Mouse (Mus musculus): ENCODE results near the gene Cyp2s1.
A peak's percentile ranks its signal among the peaks of the same experiment; 100 is the strongest.

Gene Cyp2s1

DNA sequence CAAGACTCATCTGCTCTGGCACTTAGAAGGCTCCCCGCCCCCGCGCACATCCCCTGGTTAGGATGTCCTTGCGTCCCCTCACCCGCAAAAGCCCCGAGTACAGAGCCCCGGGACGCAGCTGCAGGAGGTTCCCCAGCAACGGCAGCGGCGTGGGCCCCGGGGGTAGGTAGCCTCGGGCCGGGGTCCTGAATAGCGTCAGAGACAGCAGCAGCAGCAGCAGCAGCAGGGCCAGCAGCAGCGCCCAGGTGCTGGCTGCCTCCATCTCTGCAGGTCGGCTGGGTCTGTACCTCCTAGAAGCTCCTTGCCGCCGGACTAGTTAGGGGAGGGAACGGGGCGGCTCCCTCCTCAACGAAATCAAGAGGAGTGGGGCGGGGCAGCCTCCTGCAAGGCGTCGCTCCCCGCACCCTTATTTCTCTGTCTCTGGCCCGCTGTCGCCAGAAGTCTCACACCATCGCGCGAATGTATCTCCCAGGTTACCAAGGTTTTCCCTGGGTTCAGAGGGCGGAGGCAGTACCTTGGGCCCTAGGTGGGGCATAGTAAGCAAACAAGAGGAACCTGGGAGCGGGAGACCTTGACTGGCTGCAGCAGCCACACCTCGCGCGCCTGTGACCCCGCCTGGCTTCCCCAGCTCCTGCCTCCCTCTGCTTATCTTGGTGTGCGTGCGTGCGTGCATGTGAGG, at the start of gene Cyp2s1:
TSS of gene Cyp2s1 (minus strand) at position 673 of the 679 bp plus-strand sequence.
- DNase-seq (ENCODE audit: low spot score in 2 of 2) = peak in 1 of 2 experiments; percentile 7

DNA sequence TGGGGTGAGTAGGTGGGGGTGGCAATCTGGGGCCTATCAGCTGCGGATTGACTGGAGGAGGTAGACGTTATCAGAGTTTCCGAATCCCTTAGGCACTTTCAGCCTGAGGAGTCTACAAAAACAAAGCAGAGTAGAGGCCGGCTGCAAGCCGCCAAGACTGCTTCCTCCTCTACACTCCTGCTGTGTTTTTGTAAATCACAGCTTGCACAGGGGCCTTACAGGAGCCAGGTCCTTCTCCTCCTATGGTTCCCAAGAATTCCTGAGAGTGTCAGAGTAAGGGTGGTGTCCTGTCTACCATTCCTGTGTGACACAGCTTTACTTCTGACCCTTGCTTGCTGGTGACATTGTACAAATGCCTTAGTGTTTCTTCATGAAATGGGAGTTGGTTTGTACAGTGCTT, 48.1 kb upstream of the Cyp2s1 start:
- no peak for DNase-seq (ENCODE audit: low spot score in 2 of 2)

DNA sequence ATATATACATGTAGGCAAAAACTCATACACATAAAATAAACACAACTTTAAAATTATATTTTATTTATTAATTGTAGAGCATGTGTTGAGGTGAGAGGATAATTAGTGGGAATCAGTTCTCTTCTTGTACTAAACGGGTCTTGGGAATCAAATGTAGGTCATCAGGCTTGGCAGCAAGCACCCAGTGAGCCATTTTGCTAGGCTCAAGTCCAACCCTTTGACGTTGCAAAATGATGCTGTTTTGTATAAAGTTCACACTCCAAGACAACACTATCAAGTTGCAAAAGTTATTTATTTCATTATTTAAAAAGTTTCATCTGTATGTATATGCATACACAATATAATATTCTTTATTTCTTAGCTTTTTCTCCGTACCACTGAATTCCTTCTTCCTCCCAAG, 47.0 kb upstream of the Cyp2s1 start:
- DNase-seq (ENCODE audit: low spot score in 2 of 2) = no peak

DNA sequence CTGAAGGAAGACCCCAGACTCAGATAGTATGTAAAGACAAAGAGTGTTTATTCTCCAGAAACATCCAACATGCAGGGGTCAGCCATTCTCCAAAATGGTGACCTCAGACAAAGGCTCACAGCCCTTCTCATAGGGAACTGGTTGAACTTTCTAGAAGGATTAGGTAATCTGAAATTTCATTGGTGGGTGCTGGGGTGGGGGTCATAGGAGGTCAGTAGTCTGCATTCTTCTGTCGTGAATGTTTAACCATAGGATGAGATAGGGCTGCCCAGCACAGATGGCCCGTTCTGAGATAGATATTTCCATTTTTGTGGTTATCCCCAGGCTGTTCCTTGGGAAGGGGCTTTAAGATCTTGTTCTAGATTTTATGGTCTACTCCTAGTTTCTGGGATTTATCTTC, 45.7 kb upstream of the Cyp2s1 start:
- DNase-seq (ENCODE audit: low spot score in 2 of 2) = no peak

DNA sequence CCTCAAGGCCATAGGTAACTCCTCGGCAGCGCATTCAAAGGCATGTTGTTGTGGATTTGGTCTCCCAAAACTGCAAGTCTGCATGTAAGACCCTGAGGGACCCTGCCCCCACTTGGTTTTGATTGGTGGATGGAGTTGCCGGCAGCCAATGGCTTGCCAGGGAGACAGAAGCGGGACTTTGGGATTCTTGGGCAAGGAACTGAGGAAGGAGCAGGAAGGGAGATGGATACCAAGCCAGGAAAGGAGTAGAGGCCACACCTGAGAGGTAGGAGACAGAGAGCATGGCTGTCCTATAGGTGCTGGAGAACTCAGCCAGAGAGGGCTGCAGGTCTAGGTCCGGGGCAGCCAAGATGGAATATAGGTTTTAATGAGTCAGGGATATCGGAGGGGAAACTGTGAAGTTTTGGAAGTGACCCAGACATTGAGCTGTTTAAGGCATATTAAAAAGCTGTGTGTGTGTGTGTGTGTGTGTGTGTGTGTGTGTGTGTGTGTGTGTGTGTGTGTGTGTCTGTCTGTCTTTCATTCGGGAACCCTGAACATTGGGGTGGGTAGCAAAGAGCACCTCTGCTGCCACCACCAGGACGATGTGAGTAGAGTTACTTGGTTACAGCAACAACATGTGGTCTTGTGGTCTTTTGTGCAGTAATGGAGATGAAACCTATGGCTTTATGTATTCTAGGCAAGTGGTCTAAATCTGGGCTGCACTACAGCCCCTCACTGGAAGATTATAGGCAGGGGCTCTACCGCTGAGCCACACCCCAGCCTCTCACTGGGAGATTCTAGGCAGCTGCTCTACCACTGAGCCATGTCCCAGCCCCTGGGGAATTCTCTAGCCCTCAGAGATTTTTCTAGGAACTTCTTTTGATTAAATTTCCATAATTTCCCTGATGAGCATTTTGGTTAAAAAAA, 43.5 kb upstream of the Cyp2s1 start:
- no peak for DNase-seq (ENCODE audit: low spot score in 2 of 2)

DNA sequence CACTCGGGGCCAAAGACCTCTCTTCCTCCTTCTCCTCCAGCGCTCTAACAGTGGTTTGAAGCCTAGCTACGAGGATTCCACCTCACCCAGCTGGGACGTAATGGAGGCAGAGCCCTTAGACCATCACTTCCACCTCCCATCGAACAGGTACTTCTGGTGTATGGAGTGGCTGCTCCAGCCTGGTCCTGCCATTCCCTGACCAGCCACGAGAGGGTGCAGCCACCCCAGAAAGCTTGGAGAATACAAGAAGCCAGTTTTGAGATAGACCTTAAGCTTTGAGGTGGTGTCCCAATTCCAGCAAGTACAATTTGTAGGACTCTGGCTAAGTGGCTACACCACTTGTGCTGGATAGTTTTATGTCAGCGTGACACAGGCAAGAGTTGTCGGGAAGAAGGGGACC, 38.4 kb upstream of the Cyp2s1 start:
- DNase-seq (ENCODE audit: low spot score in 2 of 2) = peak; percentile 63 to 70

DNA sequence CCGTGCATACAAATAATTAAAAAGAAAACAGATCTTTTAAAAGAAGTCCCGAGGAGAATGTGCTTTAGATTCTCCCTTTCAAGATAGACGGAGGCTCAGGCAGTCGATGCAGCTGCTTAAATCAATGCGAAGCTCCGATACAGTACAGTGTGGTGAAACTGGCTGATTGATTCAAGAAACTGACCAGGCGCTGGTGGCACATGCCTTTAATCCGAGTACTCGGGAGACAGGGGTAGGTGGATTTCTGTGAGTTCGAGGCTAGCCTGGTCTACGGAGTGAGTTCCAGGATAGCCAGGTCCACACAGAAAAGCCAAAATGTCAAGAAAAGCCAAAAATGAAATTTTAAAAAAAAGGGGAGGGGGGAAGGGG, 31.7 kb upstream of the Cyp2s1 start:
- no peak for DNase-seq (ENCODE audit: low spot score in 2 of 2)

DNA sequence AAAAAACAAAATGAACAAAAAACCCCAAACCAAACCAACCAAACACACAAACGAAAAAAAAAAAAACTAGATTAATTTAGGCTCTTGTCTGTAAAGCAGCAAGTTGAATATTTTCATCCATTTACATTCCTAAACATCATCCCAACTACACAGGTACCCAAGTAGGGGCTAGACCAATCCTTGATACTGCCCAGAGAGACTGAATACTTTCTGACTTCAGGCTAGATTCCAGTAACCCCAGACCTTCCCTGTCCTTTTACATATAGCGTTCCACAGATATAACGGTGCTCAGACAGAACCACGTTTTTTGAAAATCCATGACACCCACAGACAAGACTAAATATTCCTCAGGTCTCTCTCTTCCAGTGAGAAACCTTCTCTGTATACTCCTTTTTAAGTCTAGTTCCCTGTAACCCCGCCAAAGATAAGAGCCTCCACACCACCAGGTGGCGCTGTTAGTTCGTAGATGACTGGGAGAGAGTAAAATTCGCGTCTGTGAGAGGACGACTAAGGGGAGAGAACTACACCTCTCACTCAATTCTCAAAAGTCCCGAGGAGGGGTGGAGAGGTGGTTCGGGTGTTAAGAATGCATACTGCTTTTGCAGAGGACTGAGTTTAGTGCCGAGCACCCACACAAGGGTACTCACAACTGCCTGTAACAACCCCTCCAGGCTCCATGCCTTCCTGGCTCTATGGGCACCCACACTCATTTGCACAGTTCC, 31.2 kb upstream of the Cyp2s1 start:
- peak; percentile 85 to 90 for DNase-seq (ENCODE audit: low spot score in 2 of 2)

DNA sequence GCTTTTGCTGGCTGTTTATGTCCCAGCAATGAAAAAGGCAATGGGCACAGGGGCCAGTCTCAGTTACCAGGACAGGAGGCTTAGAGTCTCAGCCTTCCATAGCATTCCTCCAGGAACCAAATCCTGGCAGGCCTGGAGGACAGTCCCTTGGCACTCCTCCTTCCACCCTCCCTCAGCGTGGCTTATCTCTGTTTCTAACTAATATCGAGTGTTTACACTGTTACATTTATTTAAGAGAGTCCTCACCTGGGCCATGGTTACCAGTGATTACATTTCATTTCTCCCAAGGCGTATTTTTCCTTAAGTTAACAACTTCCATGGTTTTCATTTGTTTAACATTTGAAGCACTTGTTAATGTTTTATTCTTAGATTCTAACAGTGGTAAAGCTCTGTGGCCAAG, 28.2 kb upstream of the Cyp2s1 start:
- DNase-seq (ENCODE audit: low spot score in 2 of 2) = no peak

DNA sequence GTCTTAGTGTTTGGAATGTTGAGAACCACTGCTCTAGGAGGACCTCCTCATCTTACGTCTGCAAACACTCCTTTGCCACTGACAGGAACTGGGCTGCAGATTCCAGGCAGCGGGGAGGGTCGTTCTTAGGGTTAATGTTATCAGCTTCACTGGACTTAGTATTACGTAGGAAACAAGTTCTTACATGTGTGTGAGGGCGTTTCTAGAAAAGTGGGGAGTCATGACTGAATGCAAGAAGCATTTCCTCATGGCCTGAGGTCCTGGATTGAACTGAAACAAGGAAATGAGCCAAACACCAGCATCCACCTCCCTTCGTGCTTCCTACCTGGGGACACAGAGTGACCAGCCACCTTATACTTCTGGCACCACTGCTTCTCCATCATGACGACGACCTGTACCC, 27.7 kb upstream of the Cyp2s1 start:
- DNase-seq (ENCODE audit: low spot score in 2 of 2) = no peak

DNA sequence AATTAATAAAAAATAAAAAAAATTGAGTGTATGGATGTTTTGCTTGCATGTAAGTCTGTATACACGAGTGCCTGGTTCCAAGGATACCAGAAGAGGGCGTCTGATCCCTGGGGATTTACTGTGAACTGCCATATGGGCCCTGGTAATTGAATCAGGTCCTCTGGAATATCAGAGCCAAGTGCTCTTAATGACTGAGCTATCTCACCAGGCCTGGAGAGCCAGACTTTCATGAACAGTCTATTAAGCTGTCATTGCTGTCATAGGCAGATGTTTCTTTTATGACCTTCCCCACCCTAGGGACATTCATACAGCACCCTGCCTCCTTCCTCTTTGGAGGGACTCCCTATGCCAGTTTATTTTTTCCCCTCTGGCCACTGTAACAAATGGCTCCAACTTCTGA, 26.8 kb upstream of the Cyp2s1 start:
- DNase-seq (ENCODE audit: low spot score in 2 of 2) = no peak

DNA sequence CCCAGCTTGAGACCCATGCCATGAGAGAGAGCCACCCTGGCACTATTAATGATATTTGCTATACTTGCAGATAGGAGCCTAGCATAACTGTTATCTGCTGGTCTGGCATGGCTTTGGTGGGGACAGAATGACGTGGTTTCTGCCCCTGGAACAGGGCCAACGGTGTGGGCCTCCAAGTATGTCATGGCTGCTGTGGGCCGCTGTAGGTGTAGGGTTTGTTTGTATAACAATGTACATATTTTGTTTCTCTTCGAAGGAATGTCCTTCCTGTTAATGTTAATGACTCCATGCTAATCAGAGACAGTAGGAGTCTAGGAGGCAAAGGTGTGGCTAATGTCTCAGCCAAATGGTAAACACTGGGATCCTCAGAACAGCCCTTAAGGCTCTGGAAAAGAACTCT, 24.2 kb upstream of the Cyp2s1 start:
- no peak for DNase-seq (ENCODE audit: low spot score in 2 of 2)

DNA sequence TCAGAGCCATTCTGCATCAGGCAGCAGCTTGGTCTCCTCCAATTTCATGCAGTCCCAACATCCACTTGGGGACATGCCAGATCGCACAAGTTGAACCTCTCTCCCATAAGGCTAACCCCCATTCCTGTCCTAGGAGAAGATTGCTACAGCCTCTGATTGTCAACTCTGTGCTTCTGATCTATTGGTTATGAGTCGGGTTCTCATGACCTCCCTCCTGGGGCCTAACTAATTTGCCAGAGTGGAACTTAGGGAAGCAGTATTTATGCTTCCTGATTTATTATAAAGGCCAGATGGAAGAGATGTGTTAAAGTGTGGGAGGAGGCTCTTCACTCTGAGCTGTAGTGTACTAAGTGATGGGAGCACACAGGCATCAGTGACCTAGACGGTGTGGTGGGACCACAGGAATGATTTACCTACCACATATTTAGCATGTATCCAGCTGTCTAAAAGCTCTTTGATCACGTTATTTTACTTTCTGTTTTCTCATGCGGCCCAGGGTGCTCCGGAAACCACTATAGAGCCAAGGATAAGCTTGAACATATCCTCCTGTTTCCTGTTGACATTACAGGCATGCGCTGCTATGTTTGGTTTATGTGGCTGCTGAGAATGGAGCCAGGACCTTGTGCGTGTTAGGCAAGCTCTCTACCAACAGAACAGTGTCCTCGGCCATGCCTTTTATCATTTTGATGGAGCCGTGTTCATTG, 18.6 kb upstream of the Cyp2s1 start:
- no peak for DNase-seq (ENCODE audit: low spot score in 2 of 2)

DNA sequence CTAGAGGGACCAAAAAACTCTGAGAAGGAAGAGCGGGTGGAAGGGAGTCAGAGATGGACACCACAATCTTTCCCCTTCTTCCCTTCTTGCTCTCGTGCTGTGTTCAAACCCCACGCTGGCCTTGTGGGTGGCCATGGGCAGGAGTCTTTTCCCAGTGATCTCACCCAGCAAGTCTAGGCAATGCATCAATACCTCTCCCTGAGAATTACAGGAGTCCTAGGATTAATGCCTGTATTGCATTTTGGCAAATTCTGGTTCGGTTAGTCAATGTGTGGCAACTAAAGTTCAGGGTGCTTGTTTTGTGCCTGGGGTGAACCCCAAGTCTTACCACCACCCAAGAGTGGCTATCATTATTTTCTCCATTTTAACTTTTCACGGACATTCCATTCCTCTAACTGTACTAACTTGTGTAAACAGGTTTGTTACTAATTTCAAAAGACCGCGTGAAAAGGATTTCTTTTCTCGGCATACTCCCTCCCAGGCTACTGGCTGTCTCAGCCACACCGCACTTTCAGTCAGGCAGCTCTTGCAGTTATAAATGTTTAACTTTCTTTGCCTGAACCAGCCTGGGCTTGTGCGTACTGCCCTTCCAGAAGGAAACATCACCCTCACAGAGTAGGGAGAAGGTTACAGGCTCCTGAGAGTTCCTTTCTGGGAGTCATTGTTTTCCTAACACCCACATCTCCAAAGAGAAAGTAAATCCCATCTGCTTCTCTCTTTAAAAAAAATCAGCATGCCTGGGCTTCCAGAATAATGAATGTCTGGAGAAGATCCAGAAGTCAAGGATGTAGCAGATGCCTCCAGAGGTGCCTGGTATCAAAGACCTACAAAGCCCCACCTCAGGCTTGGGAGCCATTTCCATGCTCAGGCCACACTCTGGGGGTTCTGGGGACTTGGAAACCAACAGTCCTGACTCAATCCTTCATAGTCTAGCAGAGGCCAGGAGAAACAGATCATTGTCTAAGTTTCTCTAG, 15.1 kb upstream of the Cyp2s1 start:
- DNase-seq (ENCODE audit: low spot score in 2 of 2) = no peak

DNA sequence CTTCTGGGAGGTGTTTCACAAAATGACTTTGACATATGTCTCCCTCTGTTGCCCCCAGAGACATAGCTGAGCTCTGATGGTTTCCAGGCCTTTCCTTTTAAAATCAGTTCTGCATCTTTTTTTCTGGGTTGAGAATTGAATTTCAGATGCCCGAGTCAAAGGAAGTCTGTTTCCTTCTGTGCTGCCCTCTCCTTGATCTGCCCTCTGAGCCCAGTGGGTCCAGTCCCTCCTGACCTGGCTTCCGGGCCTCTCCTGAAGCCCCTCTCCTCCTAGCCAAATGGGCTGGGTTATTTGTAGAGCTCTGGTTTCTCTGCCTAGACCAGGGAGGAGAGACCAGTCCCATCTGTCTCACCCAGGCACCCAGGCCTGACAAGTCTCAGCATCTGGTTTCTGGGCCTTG, 13.5 kb upstream of the Cyp2s1 start:
- no peak for DNase-seq (ENCODE audit: low spot score in 2 of 2)

DNA sequence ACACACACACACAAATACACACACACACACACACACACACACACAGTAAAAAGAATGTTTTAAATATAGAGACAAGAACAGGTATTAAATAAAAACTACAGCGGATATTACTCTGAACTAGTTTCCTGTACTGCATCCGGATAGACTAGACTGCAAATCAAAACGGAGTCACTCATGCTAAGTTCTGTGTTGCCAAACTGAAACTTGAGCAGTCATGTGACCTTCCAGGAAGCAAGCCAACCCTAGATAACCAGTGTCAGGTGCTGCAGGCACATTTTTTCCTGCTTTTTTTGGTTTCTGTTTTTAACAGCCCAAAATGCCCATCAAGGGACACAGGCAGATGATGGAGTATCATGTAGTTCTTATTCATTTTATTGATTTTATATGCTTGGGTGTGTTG, 10.5 kb upstream of the Cyp2s1 start:
- DNase-seq (ENCODE audit: low spot score in 2 of 2) = no peak

DNA sequence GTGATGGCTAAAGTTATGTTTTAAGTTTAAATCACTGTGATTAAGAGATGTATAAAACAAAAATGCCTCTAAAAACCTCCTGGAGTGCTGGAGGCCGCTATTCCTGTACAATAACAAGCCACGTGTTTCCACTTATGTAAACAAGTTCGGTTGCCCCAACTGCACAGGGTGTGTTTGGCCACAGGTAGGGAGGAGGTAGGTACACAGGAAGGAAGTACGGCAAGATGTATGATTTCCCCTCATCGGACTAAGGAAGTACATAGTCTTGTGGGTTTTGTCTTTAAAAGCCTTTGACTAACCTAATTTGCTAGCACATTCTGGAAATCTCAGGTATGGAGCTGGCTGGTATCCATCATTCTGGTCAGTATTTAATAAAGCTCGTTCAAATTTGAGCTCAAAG, 9.3 kb upstream of the Cyp2s1 start:
- DNase-seq (ENCODE audit: low spot score in 2 of 2) = no peak

DNA sequence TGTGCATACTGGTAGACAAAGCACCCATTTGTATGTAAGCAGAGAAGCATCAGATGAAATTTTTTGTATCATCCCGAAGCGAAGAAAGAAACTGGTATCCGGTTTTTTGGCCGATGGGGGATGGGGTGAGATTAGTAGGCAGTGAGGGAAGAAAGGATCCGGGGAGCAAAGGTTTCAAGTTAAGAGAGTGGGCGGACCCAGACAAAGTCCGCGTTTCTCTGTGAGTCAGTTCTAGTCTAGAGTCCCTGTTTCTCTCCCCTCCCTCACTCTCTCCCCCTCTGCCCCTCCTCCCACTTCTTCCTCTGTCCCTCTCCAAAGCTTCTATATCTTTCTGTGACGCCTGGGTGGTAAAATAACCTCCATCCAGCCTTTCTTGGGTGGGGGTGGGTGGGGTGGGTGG, 8.3 kb upstream of the Cyp2s1 start:
- DNase-seq (ENCODE audit: low spot score in 2 of 2) = no peak

DNA sequence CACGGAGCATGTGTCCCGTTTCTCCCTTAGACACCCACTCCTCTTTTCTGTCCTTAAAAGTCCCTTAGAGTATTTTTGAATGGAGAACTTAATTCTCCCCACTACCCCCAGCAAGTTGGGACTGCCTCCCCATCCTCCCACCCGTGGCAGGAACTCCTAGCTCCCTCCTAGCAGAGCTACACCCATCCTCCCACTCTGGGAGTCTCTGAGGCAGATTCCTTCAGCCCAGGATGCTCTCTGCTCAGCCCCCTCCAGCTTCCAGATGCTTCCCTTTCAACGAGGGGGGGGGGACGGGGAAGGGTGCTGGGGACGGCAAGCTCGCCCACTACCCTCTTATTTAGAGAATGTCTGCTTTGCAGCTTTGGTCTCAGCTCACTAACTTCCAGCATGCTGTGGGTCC, 1.1 kb downstream of the Cyp2s1 start:
- DNase-seq (ENCODE audit: low spot score in 2 of 2) = no peak

DNA sequence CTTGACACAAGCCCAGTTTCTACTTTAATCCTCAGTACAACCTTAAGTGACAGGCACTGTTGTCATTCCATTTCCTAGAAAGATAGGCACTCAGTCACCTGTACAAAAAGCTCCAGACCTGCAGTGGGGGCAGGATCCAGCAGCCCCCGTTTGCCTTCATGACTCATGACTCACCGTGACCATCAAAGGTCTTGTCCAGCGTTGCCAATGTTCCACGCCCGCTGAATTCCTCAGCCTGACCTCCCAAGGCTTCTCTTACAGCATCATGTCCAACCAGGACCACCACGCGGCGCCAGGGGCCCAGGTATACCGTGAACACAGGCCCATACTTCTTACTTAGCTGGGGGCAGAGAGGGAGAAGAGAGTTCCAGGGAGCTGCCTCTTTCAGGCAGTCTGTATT, 2.0 kb downstream of the Cyp2s1 start:
- DNase-seq (ENCODE audit: low spot score in 2 of 2) = no peak

DNA sequence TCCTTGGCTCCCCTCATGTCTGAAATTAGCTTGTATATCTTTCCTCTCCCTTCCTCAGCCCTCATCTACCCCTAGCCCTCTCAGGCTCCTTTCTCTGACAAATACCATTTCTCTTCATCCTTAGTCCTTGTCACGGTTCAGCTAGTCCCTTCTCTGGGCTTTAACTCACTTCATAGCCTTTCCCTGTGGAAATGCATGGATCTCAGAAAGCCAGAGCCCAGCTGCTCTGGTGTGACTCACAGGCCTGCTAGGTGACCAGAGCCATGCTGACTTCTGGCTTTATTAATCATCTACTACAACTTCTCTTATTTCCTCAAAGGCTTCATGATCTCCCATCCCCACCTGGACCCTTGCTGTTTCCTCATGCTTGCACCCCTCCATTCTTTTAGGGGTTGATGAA, 4.5 kb downstream of the Cyp2s1 start:
- no peak for DNase-seq (ENCODE audit: low spot score in 2 of 2)
